Mouse (Mus musculus): ENCODE results near the gene 1700024B05Rik. TPM values are rescaled to one million over a fixed set of nuclear protein-coding genes. Genes with fewer than 3 reads are reported as not detected.
"Not testable (repeated sequence)": the region's sequence is repeated elsewhere in the genome, so short reads cannot be mapped to it uniquely, and the experiment has no call there.

The 1700024B05Rik gene
- total RNA-seq (2021), result not detected

DNA sequence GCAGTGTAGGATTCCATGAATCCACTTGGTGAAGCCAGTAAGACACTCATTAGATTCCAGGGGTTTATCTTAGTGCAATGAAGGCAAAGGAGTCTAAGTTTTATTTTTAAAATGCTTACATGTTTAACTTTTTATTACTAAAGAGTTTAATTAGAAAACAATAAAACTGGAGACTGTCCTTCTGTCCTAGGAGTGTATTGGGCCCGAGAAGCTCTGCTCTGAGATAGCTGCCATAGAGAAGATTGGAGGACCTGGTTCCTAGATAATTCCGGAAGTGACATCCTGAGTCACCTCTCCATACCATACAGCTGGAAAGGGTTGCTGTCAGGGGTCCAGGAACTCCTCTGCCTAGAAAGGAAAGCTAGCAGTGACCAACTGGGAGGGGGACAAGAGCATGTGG, at the start of gene 1700024B05Rik:
1700024B05Rik (plus strand) TSS at position 301 of the 400 bp plus-strand sequence.
- DNase-seq (ENCODE audit: low spot score); intact Hi-C loops (cut with DNase I): not testable (repeated sequence)

GRCm38 (mm10) chr14:41907190-41907589, 36.6 kb upstream of the 1700024B05Rik start, which contains the start of gene Gm7980:
Gm7980 (minus strand) TSS chr14:41907290.
- intact Hi-C loops (cut with DNase I); DNase-seq (ENCODE audit: low spot score): not testable (repeated sequence)

- DNase-seq (ENCODE audit: low spot score); intact Hi-C loops (cut with DNase I): not testable (repeated sequence)
Observed at GRCm38 (mm10) chr14:41924649-41925048, 19.1 kb upstream of the 1700024B05Rik start, which contains the start of gene 1700049E17Rik1. 1700049E17Rik1 (plus strand) TSS chr14:41924949.

- DNase-seq (ENCODE audit: low spot score); intact Hi-C loops (cut with DNase I): not testable (repeated sequence)
Observed at GRCm38 (mm10) chr14:41964095-41964494, 20.3 kb downstream of the 1700024B05Rik start.

DNA sequence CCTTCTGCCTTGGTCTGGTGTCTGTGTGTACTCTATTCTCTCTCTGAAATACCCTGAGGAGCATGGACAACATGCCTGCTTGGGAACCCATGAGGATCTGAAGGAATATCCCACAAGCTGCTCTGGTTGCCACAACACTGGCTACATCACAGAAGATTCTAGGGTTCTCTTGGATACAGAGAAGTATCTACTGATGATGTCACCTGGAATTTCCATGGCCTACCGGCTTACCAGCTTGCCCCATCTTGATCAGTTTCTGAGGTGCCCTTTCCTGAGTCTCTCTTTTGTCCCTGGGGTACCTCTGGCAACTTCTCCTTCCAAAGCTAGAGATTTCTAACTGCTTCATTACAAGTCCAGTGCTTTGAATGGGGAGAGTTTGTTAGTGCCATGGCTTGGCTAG, 24.0 kb downstream of the 1700024B05Rik start, which contains the start of gene Gm6401:
Gm6401 (minus strand) TSS at position 101 of the 400 bp plus-strand sequence.
- intact Hi-C loops (cut with DNase I); DNase-seq (ENCODE audit: low spot score): not testable (repeated sequence)

- intact Hi-C loops (cut with DNase I); DNase-seq (ENCODE audit: low spot score): not testable (repeated sequence)
Observed at GRCm38 (mm10) chr14:41968596-41968995, 24.8 kb downstream of the 1700024B05Rik start.

DNA sequence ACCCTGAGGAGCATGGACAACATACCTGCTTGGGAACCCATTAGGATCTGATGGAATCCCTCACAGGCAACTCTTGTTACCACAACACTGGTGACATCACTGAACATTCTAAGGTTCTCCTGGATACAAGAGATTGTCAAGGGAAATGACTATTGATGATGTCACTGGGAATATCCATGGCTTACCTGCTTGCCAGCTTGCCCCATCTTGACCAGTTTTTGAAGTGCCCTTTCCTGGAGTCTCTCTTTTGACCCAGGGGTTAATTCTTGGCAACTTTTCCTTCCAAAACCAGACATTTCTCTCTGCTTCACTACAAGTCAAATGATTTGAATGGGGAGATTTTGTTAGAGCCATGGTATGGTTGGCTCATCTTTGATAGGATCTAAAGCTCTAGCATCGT, 39.4 kb downstream of the 1700024B05Rik start, which contains the start of gene Gm3543:
Gm3543 (minus strand) TSS at position 101 of the 400 bp plus-strand sequence.
- intact Hi-C loops (cut with DNase I); DNase-seq (ENCODE audit: low spot score): not testable (repeated sequence)

Other genes with a start within 250 kb of the 1700024B05Rik start
- not detected for gene Gm8068, start 242.1 kb upstream of the 1700024B05Rik start, total RNA-seq (2021)
- gene Gm7929, start 193.4 kb upstream of the 1700024B05Rik start, total RNA-seq (2021), result not detected
- gene Gm47189, start 171.6 kb upstream of the 1700024B05Rik start, total RNA-seq (2021), result not detected
- gene Gm7980, start 36.7 kb upstream of the 1700024B05Rik start, total RNA-seq (2021), result not detected
- gene 1700049E17Rik1, start 19.0 kb upstream of the 1700024B05Rik start, total RNA-seq (2021), result not detected
- not detected for gene Gm6401, start 23.9 kb downstream of the 1700024B05Rik start, total RNA-seq (2021)
- not detected for gene Gm3543, start 39.3 kb downstream of the 1700024B05Rik start, total RNA-seq (2021)
- not detected for gene Gm7951, start 173.4 kb downstream of the 1700024B05Rik start, total RNA-seq (2021)
- not detected for gene Gm17027, start 218.6 kb downstream of the 1700024B05Rik start, total RNA-seq (2021)
- not detected for gene Gm3573, start 246.8 kb downstream of the 1700024B05Rik start, total RNA-seq (2021)

Measured in heart, postnatal 25 days (tissue).